Mouse (Mus musculus): ENCODE measurements around the gene Kidins220. TPM values are rescaled to one million over a fixed set of nuclear protein-coding genes. Genes with fewer than 3 reads are reported as not detected.
A peak's percentile ranks its signal among the peaks of the same experiment; 100 is the strongest.

Gene Kidins220
- polyA plus RNA-seq, 1 experiment from 2014 or later = 80.0 TPM

DNA sequence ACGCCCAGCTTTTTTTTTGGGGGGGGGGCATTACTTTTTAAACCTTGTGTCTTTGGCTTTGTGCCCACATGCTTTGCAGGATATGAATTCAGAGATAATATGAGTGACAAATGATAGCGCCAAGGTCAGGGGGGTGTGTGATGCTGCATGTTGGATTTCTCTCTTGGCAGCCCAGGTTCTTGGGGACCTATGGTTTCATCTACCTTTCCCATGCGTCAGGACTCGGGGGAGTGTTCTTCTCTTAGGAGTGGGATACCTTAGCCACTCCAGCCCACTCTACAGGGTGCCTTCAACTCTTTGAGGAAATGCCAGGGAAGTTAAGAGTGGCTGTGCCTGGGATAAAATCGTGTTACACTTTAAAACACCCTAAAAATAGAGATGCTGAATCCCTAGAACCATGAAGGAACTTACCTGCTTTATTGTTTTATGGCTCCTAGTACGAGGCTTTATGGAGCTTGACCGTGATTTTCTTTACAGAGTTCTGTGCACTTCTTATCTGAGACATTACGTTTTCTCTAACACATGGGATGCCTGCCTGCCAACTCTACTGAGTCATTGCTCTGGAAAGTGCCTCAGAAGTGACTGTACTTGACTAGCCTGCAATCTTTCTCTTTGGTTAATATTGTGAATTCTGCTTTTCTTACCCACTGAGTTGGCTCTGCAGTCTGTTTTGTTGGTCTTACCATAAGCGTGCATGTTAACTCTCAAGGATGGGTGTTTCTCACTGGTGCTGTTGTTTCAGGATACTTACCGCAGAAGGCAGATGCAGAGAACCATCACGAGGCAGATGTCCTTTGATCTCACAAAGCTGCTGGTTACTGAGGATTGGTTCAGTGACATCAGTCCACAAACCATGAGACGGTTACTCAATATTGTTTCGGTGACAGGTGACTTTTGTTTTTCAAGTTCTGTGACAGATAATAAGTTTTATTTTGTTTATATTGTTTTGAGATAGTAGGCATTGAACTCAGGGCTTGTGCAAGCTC lies 38.1 kb downstream of the Kidins220 start:
- peaks cover 82% of the 10 kb centered on the region for H3K36me3 ChIP-seq (replicated peaks)
- WGBS = 88% methylated on average over 13 of the region's 13 CpGs

DNA sequence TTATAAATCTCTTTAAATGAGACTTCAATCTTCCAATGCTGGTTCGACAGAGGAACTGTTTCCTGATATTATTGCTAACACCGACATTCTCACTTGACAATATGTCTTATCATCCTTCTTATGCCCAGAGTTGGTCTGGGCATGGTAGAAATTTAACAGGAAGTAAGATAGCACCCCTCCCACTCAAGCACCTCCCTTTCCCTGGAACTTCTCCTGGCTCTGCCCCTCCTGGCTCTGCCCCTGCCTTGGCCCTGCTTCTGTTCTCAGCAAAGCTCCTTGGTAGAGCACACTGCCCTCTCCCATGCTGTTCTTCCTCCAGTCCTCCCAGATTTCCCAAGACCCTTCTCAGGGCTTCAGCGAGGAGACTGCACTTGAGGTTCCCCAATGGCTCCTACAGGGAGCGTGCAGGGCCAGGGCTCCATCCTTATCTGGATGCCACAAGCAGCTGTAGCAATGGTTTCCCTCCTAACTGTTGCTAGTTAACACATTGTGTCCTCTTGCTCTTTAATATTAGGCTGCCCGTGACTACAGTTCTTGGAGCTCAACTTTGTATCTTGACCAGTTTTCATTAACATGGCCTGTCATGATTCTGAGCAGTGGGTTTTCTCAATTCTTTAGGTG lies 39.7 kb downstream of the Kidins220 start:
- no peaks in the 10 kb centered on the region for H3K27me3 ChIP-seq
- no peak overlapping the region for H3K4me2 ChIP-seq
- no peaks in the 10 kb centered on the region for H3K4me1 ChIP-seq
- H3K9me3 ChIP-seq = no peaks in the 10 kb centered on the region
- 90% methylated on average over 5 of the region's 5 CpGs for WGBS
- no peak overlapping the region for H3K4me3 ChIP-seq (replicated peaks)
- no peak overlapping the region for H3K27ac ChIP-seq
- ATAC-seq (ENCODE audit: low FRiP score) = no peak
- H3K9ac ChIP-seq = no peak overlapping the region
- peaks cover 83% of the 10 kb centered on the region for H3K36me3 ChIP-seq (replicated peaks)

More for the DNA sequence above, 38.1 kb downstream of the Kidins220 start:
- ATAC-seq (ENCODE audit: low FRiP score) = no peak
- no peak overlapping the region for H3K4me2 ChIP-seq
- H3K9me3 ChIP-seq = no peaks in the 10 kb centered on the region
- H3K27me3 ChIP-seq = no peaks in the 10 kb centered on the region
- no peak overlapping the region for H3K9ac ChIP-seq
- H3K4me3 ChIP-seq (replicated peaks) = no peak overlapping the region
- H3K27ac ChIP-seq = no peak overlapping the region
- H3K4me1 ChIP-seq = no peaks in the 10 kb centered on the region

DNA sequence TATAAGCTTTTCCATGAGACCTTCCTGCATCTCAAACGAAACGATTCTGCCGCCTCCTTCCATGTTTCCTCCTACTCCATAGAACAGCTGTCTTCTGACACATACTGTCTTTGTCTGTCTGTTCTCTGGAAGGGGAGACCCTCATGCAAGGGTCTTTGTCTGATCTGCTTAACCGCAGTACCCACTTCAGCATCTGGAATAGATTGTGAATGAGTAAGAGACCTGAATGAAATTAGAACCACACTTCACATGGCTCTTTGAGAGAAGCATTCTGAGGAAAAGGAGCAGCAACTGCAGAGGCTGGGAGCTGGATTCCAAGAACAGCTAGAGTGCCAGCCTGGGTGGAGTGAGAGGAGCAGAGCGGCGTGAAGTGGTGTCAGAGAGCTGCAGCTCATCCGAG lies 40.2 kb downstream of the Kidins220 start:
- no peaks in the 10 kb centered on the region for H3K9me3 ChIP-seq
- WGBS = 90% methylated on average over 7 of the region's 7 CpGs
- no peak overlapping the region for H3K9ac ChIP-seq
- H3K36me3 ChIP-seq (replicated peaks) = peaks cover 83% of the 10 kb centered on the region
- H3K4me2 ChIP-seq = no peak overlapping the region
- H3K27me3 ChIP-seq = no peaks in the 10 kb centered on the region
- no peaks in the 10 kb centered on the region for H3K4me1 ChIP-seq
- H3K4me3 ChIP-seq (replicated peaks) = no peak overlapping the region
- H3K27ac ChIP-seq = no peak overlapping the region
- no peak for ATAC-seq (ENCODE audit: low FRiP score)

GRCm38 (mm10) chr12:25016995-25017394 lies 42.3 kb downstream of the Kidins220 start:
- 88% methylated on average over 4 of the region's 4 CpGs for WGBS
- peaks cover 72% of the 10 kb centered on the region for H3K36me3 ChIP-seq (replicated peaks)
- no peak overlapping the region for H3K4me2 ChIP-seq
- no peak overlapping the region for H3K27ac ChIP-seq
- ATAC-seq (ENCODE audit: low FRiP score) = no peak
- no peak overlapping the region for H3K4me3 ChIP-seq (replicated peaks)
- no peaks in the 10 kb centered on the region for H3K27me3 ChIP-seq
- H3K9me3 ChIP-seq = no peaks in the 10 kb centered on the region
- no peak overlapping the region for H3K9ac ChIP-seq
- H3K4me1 ChIP-seq = no peaks in the 10 kb centered on the region

DNA sequence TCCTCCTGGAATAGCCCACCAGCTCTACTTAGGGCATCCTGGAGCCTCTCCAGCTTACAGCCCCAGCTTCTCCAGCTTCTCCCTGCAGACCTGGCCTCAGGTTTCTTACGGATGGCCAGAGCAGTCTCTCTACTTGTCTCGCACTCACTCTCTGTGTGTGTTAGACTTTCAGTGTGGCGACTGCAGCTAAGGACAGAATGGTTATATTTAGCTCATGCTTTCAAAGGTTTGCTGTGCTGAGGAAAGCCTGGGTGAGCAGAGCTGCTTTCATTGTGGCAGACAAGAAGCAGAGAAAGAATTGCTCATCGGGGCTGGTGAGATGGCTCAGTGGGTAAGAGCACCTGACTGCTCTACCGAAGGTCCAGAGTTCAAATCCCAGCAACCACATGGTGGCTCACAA lies 46.3 kb downstream of the Kidins220 start:
- WGBS = 90% methylated on average over 5 of the region's 5 CpGs
- ATAC-seq (ENCODE audit: low FRiP score) = no peak
- Histone ChIP-seq H3K36me3 (replicated peaks) (peaks cover 36% of the 10 kb centered on the region), H3K4me2 (no peak overlapping the region), H3K9me3 (no peaks in the 10 kb centered on the region), H3K27me3 (no peaks in the 10 kb centered on the region), H3K9ac (no peak overlapping the region), H3K4me1 (no peaks in the 10 kb centered on the region), H3K27ac (no peak overlapping the region), H3K4me3 (replicated peaks) (no peak overlapping the region)

GRCm38 (mm10) chr12:25024862-25025545 lies 50.3 kb downstream of the Kidins220 start:
- Histone ChIP-seq H3K4me1 (no peaks in the 10 kb centered on the region), H3K4me3 (replicated peaks) (no peak overlapping the region), H3K27ac (no peak overlapping the region), H3K4me2 (no peak overlapping the region), H3K9me3 (no peaks in the 10 kb centered on the region), H3K36me3 (replicated peaks) (peaks cover 7% of the 10 kb centered on the region; the same call in 1 of the 2 replicates), H3K27me3 (no peaks in the 10 kb centered on the region), H3K9ac (no peak overlapping the region)
- ATAC-seq (ENCODE audit: low FRiP score) = no peak
- WGBS = 66% methylated on average over 9 of the region's 9 CpGs

DNA sequence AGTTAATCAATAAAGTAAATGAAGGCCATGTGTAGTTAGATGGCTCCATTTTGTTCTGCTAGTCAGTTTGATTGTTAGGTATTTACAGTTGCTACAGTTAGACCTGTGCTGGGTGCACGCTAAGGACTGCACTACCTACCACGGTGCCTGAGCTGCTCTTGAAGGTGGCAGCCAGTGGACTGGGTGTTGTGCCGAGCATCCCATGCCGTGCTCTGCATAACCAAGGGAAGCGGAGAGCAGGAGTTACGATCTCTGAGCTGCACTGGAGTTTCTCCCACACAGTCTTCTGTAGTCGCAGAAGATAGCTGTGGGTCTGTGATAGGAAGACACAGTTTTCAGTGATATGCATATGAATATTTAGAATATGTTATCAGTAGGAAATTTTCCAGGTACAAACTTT lies 51.6 kb downstream of the Kidins220 start:
- no peak overlapping the region for H3K27ac ChIP-seq
- no peak overlapping the region for H3K9ac ChIP-seq
- H3K4me3 ChIP-seq (replicated peaks) = no peak overlapping the region
- 89% methylated on average over 7 of the region's 7 CpGs for WGBS
- no peaks in the 10 kb centered on the region for H3K36me3 ChIP-seq (replicated peaks)
- H3K4me2 ChIP-seq = no peak overlapping the region
- H3K9me3 ChIP-seq = no peaks in the 10 kb centered on the region
- H3K27me3 ChIP-seq = no peaks in the 10 kb centered on the region
- no peaks in the 10 kb centered on the region for H3K4me1 ChIP-seq
- no peak for ATAC-seq (ENCODE audit: low FRiP score)

DNA sequence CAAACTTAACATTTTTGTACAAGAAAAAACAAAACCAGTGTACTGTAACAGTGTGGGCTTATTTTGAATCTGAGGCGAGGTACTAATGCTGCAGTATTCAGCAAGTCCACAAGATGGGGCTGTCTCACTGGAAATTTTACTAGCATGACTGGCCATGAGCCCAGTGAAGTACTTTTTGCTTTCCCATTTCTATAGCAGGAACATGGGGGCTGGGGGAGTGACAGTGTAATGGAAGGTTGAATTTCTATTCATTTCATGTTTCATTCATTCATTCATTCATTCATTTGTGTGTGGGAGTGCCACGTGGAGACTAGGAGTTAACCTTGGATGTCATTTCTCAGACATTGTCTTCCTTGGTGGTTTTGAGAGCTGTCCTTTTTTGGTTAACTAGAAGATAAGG lies 52.7 kb downstream of the Kidins220 start:
- H3K4me1 ChIP-seq = no peaks in the 10 kb centered on the region
- H3K27ac ChIP-seq = no peak overlapping the region
- H3K9ac ChIP-seq = no peak overlapping the region
- no peaks in the 10 kb centered on the region for H3K27me3 ChIP-seq
- 0 out of 2 replicates have a peak, but pooled peaks cover 5% of the 10 kb centered on the region for H3K36me3 ChIP-seq (replicated peaks)
- H3K4me3 ChIP-seq (replicated peaks) = no peak overlapping the region
- 27% methylated on average over 2 of the region's 2 CpGs for WGBS
- no peaks in the 10 kb centered on the region for H3K9me3 ChIP-seq
- ATAC-seq (ENCODE audit: low FRiP score) = peak; percentile 20; the same call in 1 of the 2 replicates
- no peak overlapping the region for H3K4me2 ChIP-seq

GRCm38 (mm10) chr12:25033662-25034337 lies 59.1 kb downstream of the Kidins220 start:
- WGBS = 10% methylated on average over 9 of the region's 9 CpGs
- H3K36me3 ChIP-seq (replicated peaks) = peaks cover 16% of the 10 kb centered on the region
- H3K27me3 ChIP-seq = no peaks in the 10 kb centered on the region
- H3K4me1 ChIP-seq = peaks cover 17% of the 10 kb centered on the region
- ATAC-seq (ENCODE audit: low FRiP score) = peak; percentile 84
- H3K4me3 ChIP-seq (replicated peaks) = no peak overlapping the region
- peak overlapping the region; percentile 17; the same call in 1 of the 2 replicates for H3K4me2 ChIP-seq
- H3K27ac ChIP-seq = peak overlapping the region; percentile 75
- no peaks in the 10 kb centered on the region for H3K9me3 ChIP-seq
- no peak overlapping the region for H3K9ac ChIP-seq

- Histone ChIP-seq H3K4me1 (peaks cover 17% of the 10 kb centered on the region), H3K4me2 (peak overlapping the region; percentile 17), H3K4me3 (replicated peaks) (no peak overlapping the region), H3K9ac (no peak overlapping the region), H3K27me3 (no peaks in the 10 kb centered on the region), H3K9me3 (no peaks in the 10 kb centered on the region), H3K27ac (peak overlapping the region; percentile 75), H3K36me3 (replicated peaks) (peaks cover 16% of the 10 kb centered on the region)
- WGBS = 32% methylated on average over 8 of the region's 8 CpGs
- ATAC-seq (ENCODE audit: low FRiP score) = peak; percentile 80; the same call in 1 of the 2 replicates
These were observed 59.7 kb downstream of the Kidins220 start for GRCm38 (mm10) chr12:25034338-25034953.

DNA sequence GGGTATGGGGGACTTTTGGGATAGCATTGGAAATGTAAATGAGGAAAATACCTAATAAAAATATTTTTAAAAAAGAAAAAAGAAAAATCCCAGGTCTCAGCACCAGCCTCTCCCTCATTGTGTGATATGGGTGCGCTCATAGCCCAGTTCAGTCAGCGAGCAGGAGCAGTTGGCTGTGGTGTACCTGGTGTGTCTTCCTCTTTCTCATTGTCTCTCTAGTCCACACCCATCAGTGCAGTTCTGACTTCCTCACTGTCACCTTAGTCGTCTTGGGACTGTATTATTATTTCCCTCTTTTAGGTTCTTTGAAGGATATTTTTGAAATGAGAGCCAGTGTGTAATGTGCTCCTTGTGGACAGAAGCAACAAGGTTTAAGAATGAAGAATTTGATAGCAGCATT lies 61.3 kb downstream of the Kidins220 start:
- peaks cover 17% of the 10 kb centered on the region for H3K4me1 ChIP-seq
- H3K4me3 ChIP-seq (replicated peaks) = no peak overlapping the region
- H3K4me2 ChIP-seq = no peak overlapping the region
- ATAC-seq (ENCODE audit: low FRiP score) = no peak
- no peak overlapping the region for H3K9ac ChIP-seq
- peaks cover 19% of the 10 kb centered on the region for H3K36me3 ChIP-seq (replicated peaks)
- WGBS = 98% methylated on average over 3 of the region's 3 CpGs
- no peaks in the 10 kb centered on the region for H3K9me3 ChIP-seq
- H3K27ac ChIP-seq = no peak overlapping the region
- H3K27me3 ChIP-seq = no peaks in the 10 kb centered on the region

All from forebrain, embryonic 12.5 days (tissue).